Mouse (Mus musculus): ENCODE results near the gene Mfsd11.

Mfsd11 gene

GRCm38 (mm10) chr11:116852291-116852890 is at the start of gene Mfsd11:
Mfsd11 (plus strand) TSS chr11:116852440.
- peak; percentile 76 to 79 for DNase-seq

GRCm38 (mm10) chr11:116802709-116803108 is 49.5 kb upstream of the Mfsd11 start:
- no peak for DNase-seq

- DNase-seq: no peak
Observed at GRCm38 (mm10) chr11:116806136-116807071, 45.8 kb upstream of the Mfsd11 start.

GRCm38 (mm10) chr11:116807116-116807515 is 45.1 kb upstream of the Mfsd11 start:
- no peak for DNase-seq

- DNase-seq: no peak
Observed at GRCm38 (mm10) chr11:116807526-116807925, 44.7 kb upstream of the Mfsd11 start.

- peak; percentile 52 to 76 for DNase-seq
Observed at GRCm38 (mm10) chr11:116807938-116808606, 44.2 kb upstream of the Mfsd11 start.

GRCm38 (mm10) chr11:116808811-116809395 is 43.3 kb upstream of the Mfsd11 start:
- DNase-seq: no peak

GRCm38 (mm10) chr11:116809520-116809919 is 42.7 kb upstream of the Mfsd11 start:
- DNase-seq: no peak

GRCm38 (mm10) chr11:116810528-116810927 is 41.7 kb upstream of the Mfsd11 start:
- DNase-seq: no peak

GRCm38 (mm10) chr11:116810983-116811901 is 41.0 kb upstream of the Mfsd11 start:
- peak in 1 of 2 experiments; percentile 31 for DNase-seq

- DNase-seq: no peak
Observed at GRCm38 (mm10) chr11:116812793-116813529, 39.3 kb upstream of the Mfsd11 start.

GRCm38 (mm10) chr11:116813610-116814009 is 38.6 kb upstream of the Mfsd11 start:
- DNase-seq: no peak

GRCm38 (mm10) chr11:116814076-116814883 is 38.0 kb upstream of the Mfsd11 start:
- DNase-seq: peak; percentile 29 to 46

- DNase-seq: no peak
Observed at GRCm38 (mm10) chr11:116814884-116815415, 37.3 kb upstream of the Mfsd11 start.

GRCm38 (mm10) chr11:116816769-116817168 is 35.5 kb upstream of the Mfsd11 start:
- no peak for DNase-seq

- DNase-seq: no peak
Observed at GRCm38 (mm10) chr11:116817567-116817966, 34.7 kb upstream of the Mfsd11 start.

- no peak for DNase-seq
Observed at GRCm38 (mm10) chr11:116818722-116819121, 33.5 kb upstream of the Mfsd11 start.

- no peak for DNase-seq
Observed at GRCm38 (mm10) chr11:116819932-116820593, 32.2 kb upstream of the Mfsd11 start.

All from spleen, adult 18-20 months (tissue).